Mouse (Mus musculus): ENCODE data around the gene Diaph3. TPM values are rescaled to one million over a fixed set of nuclear protein-coding genes. Genes with fewer than 3 reads are reported as not detected.

Gene Diaph3
- total and polyA plus RNA-seq, 3 experiments: 0.21 to 4.6 (median 0.70) TPM

DNA sequence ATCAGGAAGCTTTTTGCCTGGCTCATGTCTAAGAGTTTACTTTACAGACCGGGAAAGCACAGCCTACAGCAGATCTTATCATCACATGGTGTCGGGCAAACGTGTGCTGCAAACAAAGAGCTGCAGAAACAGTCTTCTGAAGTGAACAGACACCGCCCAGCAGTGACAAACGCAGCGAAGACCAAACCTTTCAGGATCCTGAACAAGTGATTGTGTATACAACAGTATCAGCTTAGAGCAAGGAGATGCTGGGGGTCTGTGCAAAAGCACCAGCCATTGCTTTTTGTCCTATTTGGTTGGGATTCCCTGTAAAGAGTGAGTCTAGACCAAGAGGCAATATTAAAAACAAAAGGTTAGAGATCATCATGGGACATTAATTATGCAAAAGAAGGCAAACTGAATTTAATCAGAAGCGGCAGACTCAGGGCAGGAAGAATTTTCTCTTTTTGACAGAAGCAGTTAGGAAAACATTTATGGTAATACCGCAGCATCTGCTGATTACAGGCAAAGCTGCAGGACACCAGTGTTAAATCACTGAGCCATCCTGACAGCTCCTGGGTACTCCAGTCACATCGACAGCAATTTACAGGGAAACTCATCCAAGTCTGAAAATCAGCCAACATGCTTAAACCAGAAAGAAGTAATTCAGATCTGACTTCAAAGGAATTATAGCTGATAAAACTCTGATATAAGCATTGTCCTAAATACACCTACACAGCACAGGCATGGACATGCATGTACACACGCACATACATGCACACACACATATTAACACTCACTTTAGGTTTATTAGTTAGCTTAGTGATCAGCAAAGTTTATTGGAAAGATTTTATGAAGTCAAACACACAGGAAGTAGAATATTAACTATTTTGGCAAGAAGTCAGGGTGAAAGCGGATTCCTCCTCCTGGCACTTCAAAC lies 456.2 kb downstream of the Diaph3 start:
- Histone ChIP-seq H3K9ac (ENCODE audit: low read depth, low read length) (no peak overlapping the region), H3K4me3 (no peak overlapping the region), H3K4me1 (ENCODE audit: control insufficient read depth, insufficient read depth, low read length) (no peaks in the 10 kb centered on the region), H3K36me3 (ENCODE audit: control insufficient read depth, insufficient read depth, low read length) (no peaks in the 10 kb centered on the region), H3K27me3 (ENCODE audit: control insufficient read depth, insufficient read depth, low read length) (no peaks in the 10 kb centered on the region), H3K79me2 (replicated peaks; ENCODE audit: control insufficient read depth, insufficient read depth, low read length) (no peaks in the 10 kb centered on the region), H3K27ac (no peak overlapping the region)
- TF ChIP-seq CTCF (IDR thresholded peaks at IDR 0.05) (no peak), POLR2A (IDR thresholded peaks at IDR 0.05; ENCODE audit: insufficient read depth, low read depth, low read length) (no peak), EP300 (IDR thresholded peaks at IDR 0.05; ENCODE audit: insufficient read depth, low read depth, low read length) (no peak)
- intact Hi-C loops (cut with DNase I): no loop called here
- no peak for DNase-seq
- WGBS: 49% methylated on average over 11 of the region's 11 CpGs

GRCm38 (mm10) chr14:86681951-86682350 lies 459.1 kb downstream of the Diaph3 start:
- Histone ChIP-seq H3K4me1 (ENCODE audit: control insufficient read depth, insufficient read depth, low read length) (no peaks in the 10 kb centered on the region), H3K27ac (no peak overlapping the region), H3K4me3 (no peak overlapping the region), H3K79me2 (replicated peaks; ENCODE audit: control insufficient read depth, insufficient read depth, low read length) (no peaks in the 10 kb centered on the region), H3K36me3 (ENCODE audit: control insufficient read depth, insufficient read depth, low read length) (no peaks in the 10 kb centered on the region), H3K27me3 (ENCODE audit: control insufficient read depth, insufficient read depth, low read length) (no peaks in the 10 kb centered on the region), H3K9ac (ENCODE audit: low read depth, low read length) (no peak overlapping the region)
- DNase-seq: no peak
- TF ChIP-seq POLR2A (IDR thresholded peaks at IDR 0.05; ENCODE audit: insufficient read depth, low read depth, low read length) (no peak), EP300 (IDR thresholded peaks at IDR 0.05; ENCODE audit: insufficient read depth, low read depth, low read length) (no peak), CTCF (IDR thresholded peaks at IDR 0.05) (no peak)
- intact Hi-C loops (cut with DNase I): no loop called here

DNA sequence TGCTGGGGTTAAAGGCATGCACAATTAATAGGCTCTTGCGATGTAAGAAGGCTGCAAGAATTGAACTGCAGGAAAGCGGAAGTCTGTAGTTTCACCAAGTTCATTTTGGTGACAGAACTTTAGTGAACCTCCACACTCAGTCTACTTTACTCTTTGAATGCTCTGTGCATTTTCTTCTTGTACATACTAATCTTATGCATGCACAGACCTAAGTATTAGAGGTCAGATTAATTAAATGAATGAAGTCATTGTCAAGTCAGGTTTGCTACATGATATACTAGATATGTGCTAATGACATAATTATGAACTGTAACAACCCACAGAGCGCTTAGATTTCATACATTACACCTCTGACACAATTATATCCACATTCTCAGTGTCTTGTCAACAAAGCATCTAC lies 462.0 kb downstream of the Diaph3 start:
- WGBS: 94% methylated on average over 3 of the region's 3 CpGs
- H3K27ac ChIP-seq: no peak overlapping the region
- no peak for DNase-seq
- no peaks in the 10 kb centered on the region for H3K27me3 ChIP-seq (ENCODE audit: control insufficient read depth, insufficient read depth, low read length)
- TF ChIP-seq EP300 (IDR thresholded peaks at IDR 0.05; ENCODE audit: insufficient read depth, low read depth, low read length) (no peak), CTCF (IDR thresholded peaks at IDR 0.05) (no peak)
- no peaks in the 10 kb centered on the region for H3K79me2 ChIP-seq (replicated peaks; ENCODE audit: control insufficient read depth, insufficient read depth, low read length)
- H3K4me3 ChIP-seq: no peak overlapping the region
- no peak overlapping the region for H3K9ac ChIP-seq (ENCODE audit: low read depth, low read length)
- intact Hi-C loops (cut with DNase I): loop anchor here (1.0 to 10.0 kb wide), 2 partner anchors 102 to 636 kb away; no protein-coding TSS in a partner anchor
- no peaks in the 10 kb centered on the region for H3K4me1 ChIP-seq (ENCODE audit: control insufficient read depth, insufficient read depth, low read length)
- no peaks in the 10 kb centered on the region for H3K36me3 ChIP-seq (ENCODE audit: control insufficient read depth, insufficient read depth, low read length)

- H3K79me2 ChIP-seq (replicated peaks; ENCODE audit: control insufficient read depth, insufficient read depth, low read length): no peaks in the 10 kb centered on the region
- intact Hi-C loops (cut with DNase I): loop anchor here (1.0 to 10.0 kb wide), 2 partner anchors 103 to 637 kb away; no protein-coding TSS in a partner anchor
- no peak overlapping the region for H3K4me3 ChIP-seq
- WGBS: 66% methylated on average over 5 of the region's 5 CpGs
- H3K27me3 ChIP-seq (ENCODE audit: control insufficient read depth, insufficient read depth, low read length): no peaks in the 10 kb centered on the region
- no peak for TF ChIP-seq POLR2A (IDR thresholded peaks at IDR 0.05; ENCODE audit: insufficient read depth, low read depth, low read length)
- TF ChIP-seq CTCF (IDR thresholded peaks at IDR 0.05): peak; percentile 77
- H3K36me3 ChIP-seq (ENCODE audit: control insufficient read depth, insufficient read depth, low read length): no peaks in the 10 kb centered on the region
- DNase-seq: no peak
- no peaks in the 10 kb centered on the region for H3K4me1 ChIP-seq (ENCODE audit: control insufficient read depth, insufficient read depth, low read length)
- H3K9ac ChIP-seq (ENCODE audit: low read depth, low read length): no peak overlapping the region
- H3K27ac ChIP-seq: no peak overlapping the region
These were observed 462.8 kb downstream of the Diaph3 start for GRCm38 (mm10) chr14:86678179-86678780.

- H3K27me3 ChIP-seq (ENCODE audit: control insufficient read depth, insufficient read depth, low read length): no peaks in the 10 kb centered on the region
- H3K79me2 ChIP-seq (replicated peaks; ENCODE audit: control insufficient read depth, insufficient read depth, low read length): no peaks in the 10 kb centered on the region
- H3K36me3 ChIP-seq (ENCODE audit: control insufficient read depth, insufficient read depth, low read length): no peaks in the 10 kb centered on the region
- H3K9ac ChIP-seq (ENCODE audit: low read depth, low read length): no peak overlapping the region
- 58% methylated on average over 6 of the region's 6 CpGs for WGBS
- H3K4me1 ChIP-seq (ENCODE audit: control insufficient read depth, insufficient read depth, low read length): no peaks in the 10 kb centered on the region
- intact Hi-C loops (cut with DNase I): loop anchor here (10.0 kb wide), 1 partner anchor 638 kb away; no protein-coding TSS in a partner anchor
- no peak for TF ChIP-seq POLR2A (IDR thresholded peaks at IDR 0.05; ENCODE audit: insufficient read depth, low read depth, low read length)
- TF ChIP-seq EP300 (IDR thresholded peaks at IDR 0.05; ENCODE audit: insufficient read depth, low read depth, low read length): no peak
- no peak for TF ChIP-seq CTCF (IDR thresholded peaks at IDR 0.05)
- no peak for DNase-seq
- H3K4me3 ChIP-seq: no peak overlapping the region
- H3K27ac ChIP-seq: no peak overlapping the region
These were observed 464.0 kb downstream of the Diaph3 start for GRCm38 (mm10) chr14:86677015-86677414.

DNA sequence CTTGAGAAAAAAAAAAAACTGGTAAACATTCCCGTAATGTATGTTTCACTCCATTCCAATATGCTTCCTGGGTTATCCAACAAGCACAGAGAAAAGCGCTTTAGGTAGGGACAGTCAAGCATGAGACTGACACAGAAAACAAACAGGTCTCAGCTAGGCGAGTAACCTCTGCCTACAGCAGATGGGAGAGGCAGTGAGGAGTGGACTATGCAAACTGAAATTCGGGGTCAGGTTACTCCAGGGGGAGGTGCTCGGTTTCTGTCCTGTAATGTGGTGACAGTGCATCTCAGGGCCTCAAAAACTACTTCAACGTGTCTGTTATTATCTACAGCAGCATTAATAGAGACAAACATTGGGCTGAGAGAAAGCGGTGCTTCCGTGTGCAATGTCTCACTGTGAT lies 465.7 kb downstream of the Diaph3 start:
- no peak overlapping the region for H3K9ac ChIP-seq (ENCODE audit: low read depth, low read length)
- intact Hi-C loops (cut with DNase I): loop anchor here (10.0 kb wide), 1 partner anchor 639 kb away; no protein-coding TSS in a partner anchor

More for the DNA sequence above, 465.7 kb downstream of the Diaph3 start:
- WGBS: 71% methylated on average over 8 of the region's 8 CpGs
- Histone ChIP-seq H3K4me3 (no peak overlapping the region), H3K79me2 (replicated peaks; ENCODE audit: control insufficient read depth, insufficient read depth, low read length) (no peaks in the 10 kb centered on the region), H3K4me1 (ENCODE audit: control insufficient read depth, insufficient read depth, low read length) (no peaks in the 10 kb centered on the region), H3K27me3 (ENCODE audit: control insufficient read depth, insufficient read depth, low read length) (no peaks in the 10 kb centered on the region), H3K36me3 (ENCODE audit: control insufficient read depth, insufficient read depth, low read length) (no peaks in the 10 kb centered on the region), H3K27ac (no peak overlapping the region)
- no peak for DNase-seq
- no peak for TF ChIP-seq EP300 (IDR thresholded peaks at IDR 0.05; ENCODE audit: insufficient read depth, low read depth, low read length)
- TF ChIP-seq POLR2A (IDR thresholded peaks at IDR 0.05; ENCODE audit: insufficient read depth, low read depth, low read length): no peak
- no peak for TF ChIP-seq CTCF (IDR thresholded peaks at IDR 0.05)
